Mouse (Mus musculus) testis, postnatal 10 days (tissue): ENCODE measurements around the gene Adrm1.

Experiments used
- DNase-seq: peaks from one replicate; pipeline ENCODE4 v3.0.0; 2021; ENCODE audit warnings: low spot score

The Adrm1 gene

GRCm38 (mm10) chr2:180170806-180171521 is at the start of gene Adrm1:
Adrm1 (plus strand) TSS chr2:180171485.
- DNase-seq = peak; percentile 98

GRCm38 (mm10) chr2:180124192-180124591 is 47.1 kb upstream of the Adrm1 start:
- DNase-seq = no peak

- no peak for DNase-seq
These were observed 45.1 kb upstream of the Adrm1 start for GRCm38 (mm10) chr2:180126195-180126594.

- DNase-seq = no peak
These were observed 43.6 kb upstream of the Adrm1 start for GRCm38 (mm10) chr2:180127675-180128074.

GRCm38 (mm10) chr2:180133231-180133630 is 38.1 kb upstream of the Adrm1 start:
- no peak for DNase-seq

GRCm38 (mm10) chr2:180133911-180134310 is 37.4 kb upstream of the Adrm1 start:
- DNase-seq = no peak

GRCm38 (mm10) chr2:180135414-180135813 is 35.9 kb upstream of the Adrm1 start:
- no peak for DNase-seq

GRCm38 (mm10) chr2:180146091-180146490 is 25.2 kb upstream of the Adrm1 start:
- DNase-seq = no peak

- no peak for DNase-seq
These were observed 23.9 kb upstream of the Adrm1 start for GRCm38 (mm10) chr2:180147379-180147778.

GRCm38 (mm10) chr2:180148551-180148950 is 22.7 kb upstream of the Adrm1 start:
- no peak for DNase-seq

- no peak for DNase-seq
These were observed 16.5 kb upstream of the Adrm1 start for GRCm38 (mm10) chr2:180154796-180155195.

- no peak for DNase-seq
These were observed 12.7 kb upstream of the Adrm1 start for GRCm38 (mm10) chr2:180158627-180159026.

- no peak for DNase-seq
These were observed 5.4 kb upstream of the Adrm1 start for GRCm38 (mm10) chr2:180165855-180166254.

GRCm38 (mm10) chr2:180166869-180167268 is 4.4 kb upstream of the Adrm1 start:
- DNase-seq = no peak

GRCm38 (mm10) chr2:180170151-180170805 is 1.0 kb upstream of the Adrm1 start:
- DNase-seq = no peak

- no peak for DNase-seq
These were observed 311 bp downstream of the Adrm1 start for GRCm38 (mm10) chr2:180171522-180172070.

GRCm38 (mm10) chr2:180172152-180172551 is 867 bp downstream of the Adrm1 start:
- DNase-seq = no peak

GRCm38 (mm10) chr2:180173163-180173562 is 1.9 kb downstream of the Adrm1 start:
- DNase-seq = no peak

- DNase-seq = peak; percentile 86
These were observed 2.4 kb downstream of the Adrm1 start for GRCm38 (mm10) chr2:180173711-180174110.

GRCm38 (mm10) chr2:180174121-180174520 is 2.8 kb downstream of the Adrm1 start:
- DNase-seq = no peak

- no peak for DNase-seq
These were observed 4.4 kb downstream of the Adrm1 start for GRCm38 (mm10) chr2:180175725-180176124.

GRCm38 (mm10) chr2:180181542-180181941 is 10.3 kb downstream of the Adrm1 start:
- DNase-seq = no peak

GRCm38 (mm10) chr2:180184011-180184751 is 12.9 kb downstream of the Adrm1 start:
- DNase-seq = no peak
